Mouse (Mus musculus): ENCODE results near the gene E130114P18Rik.

DNA sequence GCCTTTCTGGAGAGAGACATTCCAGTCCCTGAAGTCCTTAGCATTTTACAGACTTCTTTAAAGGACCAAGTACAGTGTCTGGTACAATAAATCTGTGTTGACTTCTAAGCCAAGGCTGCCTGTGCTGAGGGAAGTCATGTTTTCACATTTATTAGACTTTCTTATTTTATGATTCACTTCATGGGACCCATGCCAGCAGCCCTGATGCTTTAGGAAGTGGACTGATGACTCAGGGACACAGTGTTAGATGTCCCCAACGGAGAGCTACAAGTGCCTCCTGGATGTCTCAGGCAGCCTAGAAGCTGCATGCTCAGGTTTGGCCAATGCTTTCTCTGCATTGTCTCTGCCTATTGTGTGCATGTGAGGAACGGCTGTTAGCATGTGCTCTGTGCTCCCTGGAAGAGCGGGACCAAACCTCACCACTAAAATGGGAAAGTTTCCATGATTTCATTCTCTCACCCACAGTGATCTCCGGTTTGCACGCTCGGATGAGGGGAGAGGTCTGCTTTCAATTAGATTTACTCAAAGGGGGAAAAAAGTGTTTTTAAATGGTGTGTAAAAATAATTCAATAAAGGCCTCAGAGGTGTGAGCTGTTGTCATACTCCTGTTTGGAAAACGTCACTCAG lies 82.4 kb downstream of the E130114P18Rik start:
- TF ChIP-seq POLR2A (IDR thresholded peaks at IDR 0.05; ENCODE audit: borderline replicate concordance, insufficient read depth, low read length) (no peak), CTCF (IDR thresholded peaks at IDR 0.05; ENCODE audit: borderline replicate concordance, insufficient read depth, low read depth, low read length) (no peak)
